In the genomic region with DNA sequence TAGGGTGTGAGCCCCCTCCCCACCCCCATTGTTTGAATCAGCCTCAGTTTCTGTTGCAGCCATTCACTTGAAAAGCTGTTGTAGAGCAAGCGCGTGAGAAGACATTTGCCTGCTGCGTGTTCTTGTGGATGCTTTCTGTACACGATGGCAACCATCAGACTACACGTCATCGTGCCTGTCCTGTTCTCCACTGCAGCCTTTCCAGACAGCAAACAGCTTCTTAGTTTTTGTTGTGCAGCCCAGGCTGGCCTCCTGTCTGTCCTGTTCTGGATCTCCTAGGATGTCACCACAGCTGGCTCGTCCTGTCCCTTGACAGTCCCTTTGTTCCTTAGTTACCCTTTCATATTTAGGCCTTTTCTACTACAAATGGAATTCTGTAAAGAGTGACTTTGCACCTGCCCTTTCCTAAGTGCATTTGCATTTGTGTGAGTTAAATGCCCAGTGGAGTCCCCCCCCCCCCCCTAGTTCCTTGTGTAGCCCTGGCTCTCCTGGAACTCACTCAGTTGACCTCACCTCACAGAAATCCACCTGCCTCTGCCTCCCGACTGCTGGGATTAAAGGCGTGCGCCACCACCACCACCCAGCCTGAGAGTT, we compare ENCODE assay signal across 26 mouse cellular contexts. TPM values are rescaled to one million over a fixed set of nuclear protein-coding genes. Genes with fewer than 3 reads are reported as not detected.
DNase-seq lines count a peak whose midpoint lies in the region; ATAC-seq lines count a peak whose summit lies in the region.
"Had no signal": no experiment of that assay in that cellular context is flagged by ENCODE, and none has a peak within 500 bp of the region (broad histone marks: within the 10 kb centered on the region; RNA-seq: fewer than 3 reads in every experiment).

No protein-coding gene starts in this region.

- H3K36me3 ChIP-seq in heart, embryonic 10.5 days: peaks cover 3% of the 10 kb centered on the region; the same call in 1 of the 2 replicates
- no peaks in the 10 kb centered on the region for H3K36me3 ChIP-seq in lung, embryonic 15.5 days
- peaks cover 10% of the 10 kb centered on the region for H3K36me3 ChIP-seq in hindbrain, embryonic 13.5 days
- H3K36me3 ChIP-seq: liver, embryonic 15.5 days; midbrain, embryonic 15.5 days had no signal

- H3K9me3 ChIP-seq in heart, embryonic 10.5 days: no peaks in the 10 kb centered on the region
- H3K9me3 ChIP-seq in lung, embryonic 15.5 days: no peaks in the 10 kb centered on the region
- H3K9me3 ChIP-seq in hindbrain, embryonic 13.5 days: no peaks in the 10 kb centered on the region
- H3K9me3 ChIP-seq: heart, embryonic 12.5 days; liver, embryonic 15.5 days; megakaryocyte, embryonic 14.5 days; midbrain, embryonic 15.5 days; neural tube, embryonic 12.5 days had no signal

- intact Hi-C loops in heart, postnatal 10 days (cut with DNase I): no loop called here

- no peak overlapping the region for H3K4me2 ChIP-seq in lung, embryonic 15.5 days
- no peak overlapping the region for H3K4me2 ChIP-seq in hindbrain, embryonic 13.5 days
- H3K4me2 ChIP-seq: heart, embryonic 12.5 days; liver, embryonic 15.5 days; midbrain, embryonic 15.5 days; neural tube, embryonic 12.5 days had no signal

- no peak for DNase-seq in heart, embryonic 10.5 days (ENCODE audit: low spot score)
- no peak for DNase-seq in heart, postnatal 10 days
- DNase-seq in lung, adult 18-20 months: no peak
- peak; percentile 28 to 73 for DNase-seq in lung, postnatal 4 days
- DNase-seq in cerebellum, adult 18-20 months: no peak
- no peak for DNase-seq in liver
- DNase-seq: adrenal gland, adult 2 months; cerebellum, adult 2 months; cerebellum, postnatal 36 days; embryo, embryonic 11 days; gastrocnemius, adult 2 months; heart, postnatal 4 days; kidney, adult 2 months; layer of hippocampus, adult 9-11 months; retina, postnatal 1 day; right cerebral cortex, postnatal 25 days; spleen, adult 18-20 months had no signal

- 69% methylated on average over 10 of the region's 10 CpGs for WGBS in heart, embryonic 10.5 days
- WGBS in lung, embryonic 15.5 days: 61% methylated on average over 10 of the region's 10 CpGs
- 64% methylated on average over 10 of the region's 10 CpGs for WGBS in hindbrain, embryonic 13.5 days

- no peak overlapping the region for H3K4me3 ChIP-seq in heart, embryonic 10.5 days
- no peak overlapping the region for H3K4me3 ChIP-seq in lung, embryonic 15.5 days
- no peak overlapping the region for H3K4me3 ChIP-seq in hindbrain, embryonic 13.5 days
- H3K4me3 ChIP-seq: heart, embryonic 12.5 days; liver, embryonic 15.5 days; megakaryocyte, embryonic 14.5 days; midbrain, embryonic 15.5 days; neural tube, embryonic 12.5 days had no signal

- H3K9ac ChIP-seq in lung, embryonic 15.5 days: no peak overlapping the region
- no peak overlapping the region for H3K9ac ChIP-seq in hindbrain, embryonic 13.5 days
- H3K9ac ChIP-seq: heart, embryonic 12.5 days; liver, embryonic 15.5 days; midbrain, embryonic 15.5 days; neural tube, embryonic 12.5 days had no signal

- 0 out of 2 replicates have a peak overlapping the region, but pooled peaks have one; percentile 36 for H3K27ac ChIP-seq in heart, embryonic 10.5 days
- H3K27ac ChIP-seq in lung, embryonic 15.5 days: peak overlapping the region; percentile 93
- H3K27ac ChIP-seq in hindbrain, embryonic 13.5 days: peak overlapping the region; percentile 6; the same call in 1 of the 2 replicates
- H3K27ac ChIP-seq: kidney, postnatal 0 days; liver, embryonic 15.5 days; midbrain, embryonic 15.5 days; neural tube, embryonic 12.5 days had no signal

- H3K4me1 ChIP-seq in heart, embryonic 10.5 days: peaks cover 17% of the 10 kb centered on the region
- H3K4me1 ChIP-seq in lung, embryonic 15.5 days: peaks cover 48% of the 10 kb centered on the region
- H3K4me1 ChIP-seq in hindbrain, embryonic 13.5 days (replicated peaks): peaks cover 31% of the 10 kb centered on the region
- H3K4me1 ChIP-seq: liver, embryonic 15.5 days; neural tube, embryonic 12.5 days had no signal

- no peaks in the 10 kb centered on the region for H3K27me3 ChIP-seq in heart, embryonic 10.5 days (ENCODE audit: insufficient read depth, poor library complexity, severe bottlenecking)
- no peaks in the 10 kb centered on the region for H3K27me3 ChIP-seq in lung, embryonic 15.5 days
- no peaks in the 10 kb centered on the region for H3K27me3 ChIP-seq in hindbrain, embryonic 13.5 days
- H3K27me3 ChIP-seq: heart, embryonic 12.5 days; liver, embryonic 15.5 days; midbrain, embryonic 15.5 days; neural tube, embryonic 12.5 days had no signal

- peak; percentile 72 for ATAC-seq in lung, embryonic 15.5 days (ENCODE audit: borderline replicate concordance, extremely low read depth, low FRiP score, low TSS enrichment)
- ATAC-seq in hindbrain, embryonic 13.5 days (ENCODE audit: low FRiP score): no peak
- ATAC-seq: forebrain, embryonic 14.5 days; midbrain, embryonic 15.5 days had no signal

RNA-seq across cellular contexts. Expression of a gene that starts 46.5 kb away (rescaled TPM):
- polyA plus RNA-seq in heart, embryonic 10.5 days (2016; fragmentation: Nextera tagmentation; extraction: Ambion mirVana): 371 and 402 TPM in 2 replicates
- total RNA-seq in heart, postnatal 10 days (2021): 100 to 1,000 TPM; 366 to 428 TPM
- polyA plus RNA-seq in lung, embryonic 15.5 days (2015; fragmentation: Nextera tagmentation; extraction: Ambion mirVana): 625 and 654 TPM in 2 replicates
- 674 and 689 TPM in 2 replicates for polyA plus RNA-seq in hindbrain, embryonic 13.5 days (2015; fragmentation: Nextera tagmentation; extraction: Ambion mirVana)

Comparison
In these comparisons a context has a peak if more than half of its experiments do, and no peak if none do; other contexts are left out.
1. DNase-seq: peak in lung, postnatal 4 days (2 of 2); none in heart, embryonic 10.5 days (single experiment), heart, postnatal 10 days (0 of 2), lung, adult 18-20 months (0 of 2), cerebellum, adult 18-20 months (0 of 2) and liver (single experiment).
2. H3K27ac ChIP-seq: peak in every context shown above with its lines; median percentile 93 in lung, embryonic 15.5 days; 36 in heart, embryonic 10.5 days; 6 in hindbrain, embryonic 13.5 days.